Mouse (Mus musculus) spleen, postnatal 10 days (tissue): Measurements from ENCODE around the gene Vcam1.

Experiments used
- DNase-seq, 2 experiments: peaks; one replicate each; pipeline ENCODE4 v3.0.0; 2021 to 2022; ENCODE audit warnings: low spot score in 2 of 2

Gene Vcam1

GRCm38 (mm10) chr3:116129259-116129738 is at the start of gene Vcam1:
Gene Vcam1 (minus strand): TSS chr3:116129688.
- DNase-seq, result peak in 1 of 2 experiments; percentile 26

GRCm38 (mm10) chr3:116175106-116175505 is 45.6 kb upstream of the Vcam1 start:
- DNase-seq, result no peak

DNA sequence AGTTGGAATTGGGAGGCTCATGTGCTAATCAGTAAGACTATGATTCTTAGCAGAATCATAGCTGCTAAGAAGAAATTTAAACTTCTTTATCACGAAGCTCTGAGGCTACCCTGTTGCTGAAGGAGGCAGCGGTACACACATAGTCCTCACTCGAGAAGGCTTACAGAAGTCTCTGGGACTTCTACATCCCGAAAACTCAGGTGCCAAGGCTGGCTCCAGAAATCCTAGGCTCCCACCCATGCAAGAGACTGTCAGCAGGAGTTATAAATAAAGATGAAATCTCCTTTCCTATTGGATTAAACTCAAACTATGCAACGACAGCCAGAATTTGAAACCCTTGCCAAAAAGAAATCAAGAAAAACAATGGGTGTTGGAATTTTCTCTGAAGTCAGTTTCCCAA is 42.0 kb upstream of the Vcam1 start:
- no peak for DNase-seq

DNA sequence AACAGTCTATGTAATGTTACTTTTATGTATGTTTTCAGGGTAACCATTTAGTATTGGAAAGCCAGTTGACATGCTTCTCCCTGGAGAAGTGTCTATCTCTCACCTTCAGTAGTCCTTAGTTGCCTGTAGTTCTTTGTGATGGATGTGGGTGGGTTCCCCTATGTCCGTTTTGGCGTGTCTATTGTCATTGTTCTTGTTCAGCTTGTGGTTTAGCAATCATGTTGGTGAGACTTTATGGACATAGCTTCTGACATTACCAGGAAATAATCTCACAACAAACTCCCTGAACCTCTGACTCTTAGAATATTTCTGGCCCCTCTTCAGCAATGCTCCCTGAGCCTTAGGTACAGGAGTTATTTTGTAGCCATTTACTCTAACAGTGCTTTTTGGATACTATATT is 38.6 kb upstream of the Vcam1 start:
- no peak for DNase-seq

DNA sequence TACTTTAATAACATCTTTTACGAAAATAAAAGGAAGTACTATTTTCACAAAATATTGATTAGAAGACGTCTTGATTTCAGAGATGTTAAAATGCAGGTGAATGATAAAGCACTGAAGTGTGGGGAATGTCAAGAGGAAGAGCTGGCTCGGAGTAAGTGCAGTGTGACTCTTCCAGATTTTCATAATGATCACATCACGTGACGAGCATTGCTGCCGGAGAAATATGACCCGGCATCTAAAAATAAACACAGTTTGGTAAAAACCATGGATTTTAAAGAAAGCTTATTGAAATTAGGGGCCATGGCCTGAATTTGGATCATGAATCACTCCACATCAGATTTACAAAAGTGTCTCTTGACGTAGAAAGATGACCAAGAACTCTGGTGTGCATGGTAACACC is 36.8 kb upstream of the Vcam1 start:
- DNase-seq, result no peak

DNA sequence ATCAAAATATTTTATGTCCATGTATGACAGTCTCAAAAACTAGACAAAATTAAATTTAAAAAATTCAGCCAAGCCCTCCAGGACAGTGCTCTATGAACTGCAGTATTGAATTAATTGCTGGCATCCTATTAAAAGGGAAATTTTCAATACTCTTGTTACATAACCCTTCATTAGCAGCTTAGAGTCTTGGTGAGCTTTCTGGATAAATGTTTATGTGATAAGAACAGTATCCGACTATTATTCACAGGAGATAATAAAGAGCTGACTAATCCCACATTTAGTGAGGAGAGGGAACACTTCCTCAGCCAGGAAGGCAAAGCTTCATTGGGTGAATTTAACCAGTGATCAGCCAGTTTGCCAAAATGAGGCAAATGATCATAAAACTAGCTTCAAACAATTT is 35.5 kb upstream of the Vcam1 start:
- DNase-seq, result no peak

DNA sequence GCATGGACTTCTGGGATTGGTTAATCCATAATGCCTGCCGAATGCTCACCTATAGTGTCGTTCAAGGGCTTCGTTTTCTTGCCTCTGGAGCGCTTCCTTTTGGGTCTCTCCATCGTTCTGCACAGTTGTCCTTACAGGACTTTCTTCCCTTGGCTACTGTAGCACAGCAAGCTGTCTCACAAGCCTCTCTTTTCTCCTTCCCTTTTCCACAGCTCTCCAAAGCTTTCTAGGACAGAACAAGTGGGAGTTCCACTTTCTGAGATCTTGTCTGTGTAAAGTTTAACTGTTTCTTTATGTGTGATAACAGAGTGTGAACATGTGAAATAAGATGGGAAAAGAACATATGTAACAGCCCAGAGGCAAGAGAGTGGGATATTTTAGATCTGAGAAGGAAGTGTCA is 34.0 kb upstream of the Vcam1 start:
- no peak for DNase-seq

- DNase-seq, result no peak
These were observed 32.7 kb upstream of the Vcam1 start for GRCm38 (mm10) chr3:116162097-116162666.

DNA sequence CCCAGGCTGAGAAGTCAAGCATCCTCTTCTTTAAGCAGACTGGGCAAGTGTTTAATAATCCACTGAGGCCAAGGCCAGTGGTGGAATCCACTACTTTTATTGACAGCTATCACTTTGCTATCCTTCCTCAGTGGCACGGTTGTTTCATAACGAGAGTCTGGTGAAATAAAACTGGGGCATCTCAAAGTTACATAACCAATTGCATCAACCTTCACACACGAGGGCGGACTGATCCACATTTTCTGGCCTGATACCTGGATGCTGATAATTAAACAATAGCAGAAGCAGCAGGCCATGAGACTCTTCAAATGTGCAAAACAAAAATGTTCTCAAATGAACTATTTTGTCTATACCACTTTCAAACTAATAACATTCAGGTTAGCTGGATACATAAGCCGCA is 29.9 kb upstream of the Vcam1 start:
- no peak for DNase-seq

GRCm38 (mm10) chr3:116157447-116157990 is 28.0 kb upstream of the Vcam1 start:
- no peak for DNase-seq

DNA sequence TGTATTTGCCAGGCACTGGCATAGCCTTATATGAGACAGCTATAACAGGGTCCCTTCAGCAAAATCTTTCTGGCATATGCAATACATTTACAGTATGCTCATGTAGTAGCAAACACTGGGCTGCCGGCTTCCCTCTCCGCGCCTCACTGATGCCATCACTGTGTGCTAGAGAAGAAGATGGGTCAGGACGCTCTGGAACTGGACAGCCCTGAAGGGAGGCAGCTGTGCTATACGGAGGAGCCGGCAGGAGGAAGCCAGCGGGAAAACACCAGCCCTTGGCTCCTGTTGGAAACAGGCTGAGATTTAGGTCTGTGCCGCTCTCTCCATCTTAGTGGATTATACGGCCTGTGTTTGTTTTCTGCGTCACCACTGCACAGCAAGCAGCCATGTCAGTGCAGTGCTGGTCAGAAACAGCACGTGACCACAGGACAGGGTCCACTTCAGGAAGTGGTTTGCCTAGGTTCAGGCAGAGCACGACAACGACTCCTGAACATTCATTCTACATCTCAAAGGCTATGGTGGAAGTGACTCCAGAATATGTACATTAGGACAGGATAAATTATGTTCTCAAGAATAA is 20.7 kb upstream of the Vcam1 start:
- no peak for DNase-seq

- no peak for DNase-seq
These were observed 19.6 kb upstream of the Vcam1 start for GRCm38 (mm10) chr3:116149096-116149495.

GRCm38 (mm10) chr3:116148676-116149075 is 19.2 kb upstream of the Vcam1 start:
- DNase-seq, result no peak

- no peak for DNase-seq
These were observed 11.7 kb upstream of the Vcam1 start for GRCm38 (mm10) chr3:116141226-116141625.

- no peak for DNase-seq
These were observed 9.5 kb upstream of the Vcam1 start for GRCm38 (mm10) chr3:116139000-116139399.

GRCm38 (mm10) chr3:116138081-116138480 is 8.6 kb upstream of the Vcam1 start:
- DNase-seq, result no peak

DNA sequence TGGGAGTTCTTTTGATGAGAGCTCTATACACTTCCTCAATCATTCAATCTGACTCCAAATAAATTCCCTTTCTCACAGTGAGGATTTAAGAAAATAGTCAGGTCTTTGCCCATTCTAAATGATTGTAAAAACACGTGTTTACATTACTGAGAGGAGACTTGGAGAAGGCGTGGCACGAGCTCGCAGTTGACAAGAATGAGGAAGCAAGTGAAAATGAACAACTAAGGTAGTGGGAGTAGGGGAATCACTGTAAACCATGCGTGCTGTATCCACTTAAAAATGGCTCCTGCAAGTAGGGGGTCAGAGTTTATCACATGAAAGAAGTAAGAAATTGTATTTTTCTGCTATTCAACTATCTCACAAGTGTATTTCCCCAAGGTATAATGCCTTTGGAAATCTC is 3.9 kb upstream of the Vcam1 start:
- DNase-seq, result no peak

DNA sequence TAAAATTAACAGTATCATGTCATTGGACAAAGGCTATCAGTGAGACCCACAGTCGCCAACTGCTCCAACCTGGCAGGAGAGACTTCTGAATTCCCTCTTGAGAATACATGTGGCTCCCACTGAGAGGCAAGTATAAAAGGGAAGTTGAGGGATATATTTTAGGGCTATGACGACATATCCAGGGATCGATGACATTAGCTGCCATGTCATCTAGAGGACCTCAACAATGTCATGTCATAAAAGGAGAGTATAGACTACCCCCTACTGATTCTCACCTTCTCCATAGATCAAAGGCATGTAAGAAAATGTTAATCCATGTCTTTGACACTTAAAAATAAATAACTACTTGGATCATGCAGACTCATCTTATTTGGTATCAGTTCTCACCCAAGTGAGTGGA is 1.2 kb upstream of the Vcam1 start:
- DNase-seq, result no peak

GRCm38 (mm10) chr3:116129841-116130595 is 530 bp upstream of the Vcam1 start:
- no peak for DNase-seq

GRCm38 (mm10) chr3:116128311-116129204 is 930 bp downstream of the Vcam1 start:
- no peak for DNase-seq

- DNase-seq, result no peak
These were observed 1.7 kb downstream of the Vcam1 start for GRCm38 (mm10) chr3:116127836-116128235.

- no peak for DNase-seq
These were observed 2.2 kb downstream of the Vcam1 start for GRCm38 (mm10) chr3:116127281-116127680.
